Mouse (Mus musculus) T-helper 2 cell (primary cell): ENCODE measurements around the gene Serp2.

Experiments
- in situ Hi-C: fragments of 300-600 bp; cut with MboI, MseI; formaldehyde crosslinking; loops from one replicate; pipeline ENCODE4 v1.15.1; 2025; ENCODE audit warnings: high pct_unique_total_duplicates

Gene Serp2

DNA sequence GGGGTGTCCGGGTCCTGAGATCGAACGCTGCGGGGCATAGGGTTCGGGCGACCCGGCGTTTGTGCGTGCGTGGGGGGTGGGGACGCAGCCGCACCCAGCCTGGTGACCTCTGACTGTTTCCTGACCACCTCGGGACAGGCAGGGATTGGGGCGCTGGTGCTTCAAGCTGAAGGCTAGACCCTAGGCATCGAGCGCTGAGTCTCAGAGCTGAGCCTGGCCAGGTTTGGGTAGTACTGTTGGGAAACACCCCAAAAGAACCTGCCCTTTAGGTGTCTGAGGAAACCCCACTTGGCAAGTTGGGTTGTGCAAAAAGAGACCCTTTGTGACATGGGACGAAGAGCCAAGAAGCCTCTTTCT is at the start of gene Serp2:
Serp2 (minus strand) TSS at position 38 of the 357 bp plus-strand sequence.
- in situ Hi-C loops: no loop called here

DNA sequence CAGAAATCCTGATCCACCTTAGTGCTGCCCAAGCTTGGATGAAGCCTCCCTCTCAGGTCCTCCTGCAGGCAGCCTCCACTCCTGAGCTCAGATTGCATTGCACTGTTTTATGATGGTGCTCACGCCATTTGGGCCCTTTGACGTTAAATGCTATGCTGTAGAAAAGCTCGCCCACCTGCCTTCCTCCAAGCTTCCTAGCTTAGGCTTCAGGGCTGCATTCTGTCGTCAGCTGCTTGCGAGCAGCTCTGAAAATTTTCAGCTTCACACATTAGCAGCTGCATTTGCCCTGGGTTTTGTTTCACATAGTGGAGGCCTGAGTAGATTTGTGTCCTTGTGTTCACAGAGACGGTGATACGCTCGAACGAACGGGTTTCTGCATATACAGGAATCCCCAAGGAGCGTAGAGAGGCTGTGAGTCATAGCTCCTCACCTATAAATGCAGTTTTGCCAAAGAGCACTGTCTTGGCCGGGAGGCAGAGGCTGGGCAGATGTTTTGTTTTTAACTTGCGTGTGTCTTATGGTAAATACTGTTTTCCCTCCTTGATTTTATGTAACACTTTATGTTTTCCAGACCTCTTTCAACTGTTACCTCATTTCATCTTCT is 49.3 kb upstream of the Serp2 start:
- in situ Hi-C loops: no loop called here

DNA sequence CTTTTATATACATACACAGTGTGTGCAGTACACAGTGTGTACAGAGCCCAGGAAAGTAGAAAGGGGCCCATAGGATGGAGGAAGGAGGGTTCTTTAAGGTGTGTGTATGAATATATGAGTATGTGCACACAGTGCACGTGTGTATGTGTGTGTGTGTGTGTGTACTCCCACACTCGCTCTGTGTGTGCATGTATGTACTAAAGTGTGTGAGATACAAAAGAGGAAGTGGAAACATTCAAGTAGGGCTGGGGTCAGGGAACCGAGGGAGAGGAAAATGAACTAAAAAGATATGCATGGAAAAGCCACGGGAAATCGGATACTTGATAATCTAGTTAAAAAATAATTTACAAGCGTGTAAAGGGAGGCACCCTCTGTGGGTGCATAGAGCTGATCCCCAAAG is 47.3 kb upstream of the Serp2 start:
- in situ Hi-C loops: no loop called here

DNA sequence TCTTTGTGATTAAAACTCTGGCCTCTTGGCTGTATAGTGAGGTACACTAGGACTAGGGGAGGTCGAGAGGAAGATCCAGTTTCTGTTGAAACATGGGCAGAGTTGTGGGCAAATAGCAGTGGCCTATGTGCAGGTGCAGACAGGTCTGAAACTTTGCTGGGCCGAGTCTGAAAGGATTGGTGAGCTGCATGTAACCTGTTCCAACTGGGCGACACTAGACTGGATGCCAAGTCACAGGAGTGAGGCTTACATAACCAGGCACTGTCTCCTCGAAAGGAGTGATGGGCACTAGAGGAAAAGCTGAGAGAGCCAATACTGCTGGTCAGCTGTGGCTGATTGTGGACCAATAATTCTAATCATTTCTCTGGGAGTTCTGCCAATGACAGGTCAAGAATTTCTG is 45.0 kb upstream of the Serp2 start:
- in situ Hi-C loops: no loop called here

DNA sequence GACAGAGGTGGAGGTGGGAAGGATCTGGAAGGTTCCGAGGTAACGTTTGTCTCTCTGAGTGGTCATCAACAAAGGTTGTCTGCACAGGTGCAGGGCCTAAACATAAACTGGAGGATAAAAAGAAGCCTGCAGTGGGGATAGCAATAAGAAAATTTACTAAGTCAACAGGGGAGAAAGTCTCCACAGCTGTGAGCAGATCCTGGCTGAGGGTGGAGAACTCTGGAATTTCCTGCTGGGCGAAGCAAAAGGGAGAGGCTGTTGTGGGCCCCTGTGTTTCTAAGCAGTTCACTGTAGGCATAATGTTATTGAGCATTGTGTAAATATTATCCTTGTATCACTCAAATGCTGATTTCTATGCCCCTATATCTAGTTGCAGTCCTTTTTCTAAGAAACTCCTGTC is 43.7 kb upstream of the Serp2 start:
- in situ Hi-C loops: no loop called here

DNA sequence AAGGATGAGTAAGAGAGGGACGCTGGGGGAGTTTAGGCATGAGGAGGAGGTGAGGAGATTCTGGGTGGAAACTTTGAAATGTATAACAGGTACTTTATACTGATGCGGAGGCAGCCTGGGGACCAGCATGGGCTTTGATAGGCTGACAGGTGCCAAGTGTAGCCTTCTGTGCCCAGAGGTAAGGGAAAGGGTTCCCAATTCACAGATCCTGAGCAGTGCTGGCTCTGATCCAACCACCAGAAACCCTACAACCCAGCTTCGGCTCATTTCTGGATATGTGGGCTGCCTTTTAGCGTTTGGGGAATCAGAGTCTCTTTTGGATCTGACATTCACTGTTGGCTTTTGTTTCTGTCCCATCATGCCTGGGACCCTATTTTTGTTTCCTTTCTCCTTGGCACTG is 43.0 kb upstream of the Serp2 start:
- in situ Hi-C loops: no loop called here

DNA sequence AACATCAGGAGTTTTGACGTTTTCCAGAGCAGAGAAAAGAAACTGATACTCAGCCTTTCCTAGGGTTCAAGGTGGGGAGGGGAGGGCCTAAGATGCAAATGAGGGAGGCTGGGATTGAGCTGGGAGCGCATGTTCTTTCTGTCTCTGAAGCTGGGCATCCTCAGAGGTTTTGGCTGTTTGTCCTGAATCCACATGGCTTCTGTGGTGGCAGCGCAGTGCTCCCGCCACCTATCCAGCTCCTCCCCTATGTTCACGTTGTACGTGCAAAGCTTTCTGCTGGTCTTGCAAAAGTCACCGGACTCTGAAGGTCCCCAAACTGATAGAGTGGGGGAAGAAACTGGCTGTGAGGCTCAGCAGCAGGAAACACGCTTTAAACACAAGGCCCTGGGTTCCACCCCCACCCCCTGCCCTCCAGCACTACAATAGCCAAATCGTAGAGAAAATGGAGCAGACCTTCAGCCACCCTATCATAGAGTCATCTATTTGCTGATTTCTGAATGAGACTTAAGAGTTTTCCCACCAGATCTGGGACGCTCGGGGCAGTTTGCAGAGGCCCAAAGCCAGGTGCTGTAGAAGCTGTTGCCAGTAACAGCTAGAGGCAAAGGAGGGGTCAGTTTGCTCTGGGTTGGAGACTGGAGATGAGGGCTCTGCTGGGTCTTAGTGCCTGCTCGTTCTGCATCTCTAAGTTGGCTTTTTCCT is 42.0 kb upstream of the Serp2 start:
- in situ Hi-C loops: no loop called here

DNA sequence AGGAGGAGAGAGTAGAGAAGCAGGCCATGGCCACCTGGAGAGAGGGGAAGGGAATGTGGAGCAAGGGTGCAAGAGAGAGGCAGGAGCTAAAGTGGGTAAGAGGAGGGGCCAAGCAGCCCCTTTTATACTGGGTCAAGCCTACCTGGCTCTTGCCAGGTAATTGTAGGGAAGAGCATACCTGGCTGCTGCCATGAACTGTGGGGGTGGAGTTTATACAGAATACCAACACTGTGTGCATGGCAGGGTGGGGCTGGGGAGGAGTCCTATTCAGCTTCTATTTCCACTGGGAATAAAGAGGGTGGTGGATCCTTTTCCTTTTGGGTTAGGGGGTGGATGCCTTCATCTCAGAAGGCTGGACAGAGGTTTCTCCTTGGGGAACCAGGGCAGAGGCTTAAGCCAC is 41.1 kb upstream of the Serp2 start:
- in situ Hi-C loops: no loop called here

DNA sequence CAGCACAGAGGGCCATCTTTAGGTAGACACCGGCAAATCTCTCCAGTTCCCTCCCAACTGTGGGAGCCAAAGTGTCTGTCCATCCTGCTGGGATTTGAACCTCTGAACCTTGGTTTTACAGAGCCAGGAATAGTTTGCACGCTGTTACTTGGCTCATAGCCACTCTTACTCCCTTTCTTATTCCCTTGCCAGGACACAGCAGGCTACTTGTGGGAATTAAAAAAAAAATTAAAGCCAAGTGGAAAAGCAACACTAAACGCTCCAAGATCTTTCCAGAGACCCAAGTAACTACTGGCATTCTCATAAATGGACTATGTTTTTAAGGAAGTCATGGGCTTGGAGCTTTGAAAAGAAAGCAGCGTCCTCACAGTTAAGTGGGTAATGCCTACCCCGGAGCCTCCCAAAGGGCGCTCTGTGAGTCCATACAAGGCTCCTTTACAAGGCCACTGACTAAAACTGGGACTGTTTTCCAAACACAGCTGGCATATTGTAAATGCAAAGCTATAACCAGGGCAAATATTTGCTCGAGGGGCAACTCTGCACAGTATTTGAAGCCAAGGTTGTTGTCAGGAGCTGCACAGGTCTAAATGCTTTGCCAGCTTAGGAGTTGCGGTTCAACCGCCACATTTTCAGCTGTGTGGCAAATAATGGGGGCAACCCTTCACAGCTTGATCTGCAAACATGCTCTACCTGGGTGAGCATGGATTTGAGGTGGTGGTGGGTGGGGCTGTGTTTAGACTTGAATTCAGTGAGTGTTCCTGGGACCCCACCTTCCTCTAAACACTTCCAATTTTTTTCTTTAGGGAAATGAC is 38.6 kb upstream of the Serp2 start:
- in situ Hi-C loops: no loop called here

DNA sequence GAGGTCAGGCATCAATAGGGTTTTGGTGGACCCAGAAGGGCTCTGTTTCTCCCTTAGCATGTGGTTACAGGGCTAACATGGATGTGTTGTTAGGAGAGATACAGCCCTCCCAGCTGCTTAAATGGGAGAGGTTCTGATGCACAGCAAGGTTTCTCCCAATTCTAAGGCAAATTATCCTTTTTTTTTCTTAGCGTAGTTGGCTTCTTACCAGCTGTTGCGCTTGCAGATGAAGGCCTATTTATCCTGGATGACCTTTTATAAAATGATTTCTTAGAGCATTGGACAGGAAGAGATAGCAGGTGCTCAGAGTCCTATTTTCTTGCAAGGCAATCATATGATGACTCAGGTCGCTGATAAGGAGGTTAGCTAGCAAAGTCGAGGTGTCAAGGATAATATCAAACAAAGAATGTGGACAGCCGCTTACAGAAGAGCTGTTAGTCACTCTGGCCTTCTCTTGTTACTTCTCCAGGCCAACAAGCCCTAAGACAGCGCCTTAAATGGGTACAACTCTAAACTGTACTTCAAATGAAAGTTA is 37.7 kb upstream of the Serp2 start:
- in situ Hi-C loops: loop anchor here (5.0 kb wide), 1 partner anchor 557 kb away; no protein-coding TSS in a partner anchor

DNA sequence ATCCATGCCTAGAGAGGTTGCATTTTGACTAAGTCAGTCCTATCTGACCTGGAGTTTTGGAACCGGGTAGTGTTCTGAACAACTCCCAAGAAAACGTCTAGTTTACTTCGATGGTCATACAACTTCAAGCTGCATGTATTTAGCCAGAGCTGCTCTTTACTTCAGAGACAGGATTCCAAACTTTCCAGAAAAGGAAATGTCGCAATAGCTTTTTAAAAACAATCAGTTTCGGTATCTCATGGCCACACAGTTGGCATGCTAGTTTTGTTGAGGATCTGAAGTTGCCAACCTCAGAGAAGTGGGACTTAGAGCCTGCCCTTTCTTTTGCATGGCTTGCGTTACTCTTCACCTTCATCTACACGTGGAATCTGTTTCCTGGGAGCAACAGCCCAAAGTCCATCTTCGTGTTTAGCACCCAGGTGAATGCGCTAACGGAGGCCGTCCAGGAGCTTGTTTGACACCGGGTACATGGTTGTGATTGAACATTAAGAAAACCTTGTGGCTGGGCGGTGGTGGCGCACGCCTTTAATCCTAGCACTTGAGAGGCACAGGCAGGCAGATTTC is 37.0 kb upstream of the Serp2 start:
- in situ Hi-C loops: loop anchor here (5.0 kb wide), 1 partner anchor 556 kb away; no protein-coding TSS in a partner anchor

DNA sequence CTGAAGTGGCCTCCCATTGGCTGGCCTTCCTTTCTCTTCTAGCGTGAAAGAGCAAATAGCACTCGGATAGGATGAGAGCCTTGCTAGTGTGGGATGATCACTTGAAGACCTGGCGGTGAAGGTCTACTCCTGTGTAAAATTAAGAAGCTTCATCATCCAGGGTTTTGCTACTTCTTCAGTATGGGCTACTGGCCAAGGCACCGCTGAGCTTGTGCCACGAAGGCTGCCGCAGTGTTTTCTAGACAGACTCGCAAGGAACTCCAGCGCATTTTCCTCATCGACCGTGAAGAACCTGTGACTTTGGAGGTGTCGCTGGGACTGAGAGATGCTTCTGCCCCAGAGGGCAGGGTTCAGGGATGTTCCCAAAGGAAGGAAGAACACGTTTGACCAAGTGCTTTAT is 36.0 kb upstream of the Serp2 start:
- in situ Hi-C loops: loop anchor here (5.0 kb wide), 1 partner anchor 555 kb away; no protein-coding TSS in a partner anchor

DNA sequence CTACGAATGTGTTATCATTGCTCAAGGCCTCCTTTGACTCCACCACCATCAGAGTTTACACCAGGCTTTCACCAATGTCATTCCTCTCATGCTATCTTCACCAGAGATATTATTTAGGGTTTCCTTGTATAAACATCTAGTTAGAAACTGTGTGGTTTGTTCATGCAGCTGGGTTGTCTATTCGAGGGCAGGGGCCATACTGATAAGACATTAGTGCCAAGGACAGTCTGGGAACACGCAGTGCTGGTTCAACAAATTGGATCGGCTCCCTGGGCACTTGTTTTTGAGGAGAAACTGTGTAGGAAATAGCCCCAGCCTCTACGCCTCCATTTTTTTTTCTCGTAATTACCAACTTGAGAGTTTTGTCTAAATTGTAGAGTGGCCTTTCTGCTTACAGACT is 35.4 kb upstream of the Serp2 start:
- in situ Hi-C loops: loop anchor here (5.0 kb wide), 1 partner anchor 555 kb away; no protein-coding TSS in a partner anchor

DNA sequence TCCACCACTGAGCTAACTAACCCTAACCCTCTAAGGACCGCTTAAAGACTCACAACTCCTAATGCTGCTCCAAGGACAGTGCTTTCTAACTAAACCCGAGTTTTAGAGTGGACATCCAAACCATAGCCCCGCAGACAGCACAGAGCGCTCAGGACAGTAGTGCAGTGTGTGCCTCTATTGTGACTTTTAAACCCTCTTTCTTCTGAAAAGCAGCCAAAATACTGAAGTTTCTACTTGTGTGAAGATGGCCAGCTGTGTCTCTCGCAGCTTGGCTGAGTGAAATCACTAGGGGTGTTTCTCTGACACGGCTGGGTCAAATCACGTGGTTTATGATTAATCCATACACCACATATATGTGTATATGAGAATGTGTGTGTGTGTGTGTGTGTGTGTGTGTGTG is 33.4 kb upstream of the Serp2 start:
- in situ Hi-C loops: loop anchor here (5.0 kb wide), 1 partner anchor 553 kb away; no protein-coding TSS in a partner anchor

DNA sequence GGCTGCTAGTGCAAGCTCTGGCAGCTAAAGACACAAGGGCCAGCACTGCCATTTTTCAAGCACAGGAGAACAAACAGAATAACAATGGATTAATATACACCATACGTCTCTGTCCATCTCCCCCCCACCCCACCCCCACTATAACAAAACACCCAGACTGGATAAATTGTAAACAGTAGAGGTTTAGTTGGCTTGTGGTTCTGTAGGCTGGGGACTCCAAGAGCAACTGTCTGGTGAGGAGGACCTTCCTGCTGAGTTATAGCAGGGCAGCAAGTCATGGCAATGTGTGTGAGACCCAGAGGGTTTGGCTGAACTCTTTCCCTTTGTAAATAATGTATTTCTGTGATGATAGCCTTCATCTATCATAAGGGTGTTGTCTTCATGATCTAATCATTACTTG is 33.0 kb upstream of the Serp2 start:
- in situ Hi-C loops: loop anchor here (5.0 kb wide), 1 partner anchor 552 kb away; no protein-coding TSS in a partner anchor

DNA sequence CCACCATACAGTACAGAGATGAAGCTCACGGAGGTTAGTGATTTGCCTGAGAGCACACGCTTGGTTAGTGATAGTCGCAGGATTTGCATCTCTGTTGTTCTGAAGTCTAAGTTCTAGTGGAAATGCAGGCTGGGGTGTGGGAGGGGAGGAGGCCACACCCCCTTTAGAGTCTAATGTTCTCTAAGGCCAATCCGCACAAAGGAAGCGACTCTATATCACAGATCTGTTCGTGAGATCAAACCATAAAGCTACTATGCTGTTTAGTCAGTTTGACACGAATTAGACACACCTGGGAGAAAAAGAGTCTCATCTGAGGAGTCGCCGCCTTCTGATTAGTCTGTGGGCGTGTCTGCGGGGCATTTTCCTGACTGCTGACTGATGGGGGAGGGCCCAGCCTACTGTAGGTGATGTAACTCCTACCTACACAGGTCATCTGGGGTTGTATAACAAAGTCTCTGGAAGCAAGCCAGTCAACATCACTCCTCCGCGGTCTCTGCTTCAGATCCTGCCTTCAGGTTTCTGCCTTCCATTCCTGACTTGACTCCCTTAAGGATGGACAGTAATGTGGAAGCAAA is 29.2 kb upstream of the Serp2 start:
- in situ Hi-C loops: no loop called here

DNA sequence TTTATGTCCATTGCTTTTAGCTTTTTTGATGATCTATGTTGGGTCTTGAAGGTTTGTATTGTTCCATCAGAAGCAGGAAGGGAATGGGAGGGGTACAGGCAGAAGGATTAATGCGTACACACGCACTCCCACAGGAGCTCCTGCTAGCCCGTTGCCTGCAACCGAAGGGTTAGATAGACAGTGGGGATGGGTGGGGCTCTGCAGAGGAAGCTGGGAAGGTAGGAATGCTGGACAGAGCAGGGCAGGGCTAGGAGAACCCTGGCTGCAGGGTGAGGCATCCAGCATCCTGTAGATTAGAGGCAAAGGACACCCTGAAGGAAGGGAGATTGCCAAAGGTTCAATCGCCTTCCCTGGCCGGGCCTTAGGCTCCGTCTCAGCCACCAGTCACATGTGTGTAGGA is 27.3 kb upstream of the Serp2 start:
- in situ Hi-C loops: no loop called here

DNA sequence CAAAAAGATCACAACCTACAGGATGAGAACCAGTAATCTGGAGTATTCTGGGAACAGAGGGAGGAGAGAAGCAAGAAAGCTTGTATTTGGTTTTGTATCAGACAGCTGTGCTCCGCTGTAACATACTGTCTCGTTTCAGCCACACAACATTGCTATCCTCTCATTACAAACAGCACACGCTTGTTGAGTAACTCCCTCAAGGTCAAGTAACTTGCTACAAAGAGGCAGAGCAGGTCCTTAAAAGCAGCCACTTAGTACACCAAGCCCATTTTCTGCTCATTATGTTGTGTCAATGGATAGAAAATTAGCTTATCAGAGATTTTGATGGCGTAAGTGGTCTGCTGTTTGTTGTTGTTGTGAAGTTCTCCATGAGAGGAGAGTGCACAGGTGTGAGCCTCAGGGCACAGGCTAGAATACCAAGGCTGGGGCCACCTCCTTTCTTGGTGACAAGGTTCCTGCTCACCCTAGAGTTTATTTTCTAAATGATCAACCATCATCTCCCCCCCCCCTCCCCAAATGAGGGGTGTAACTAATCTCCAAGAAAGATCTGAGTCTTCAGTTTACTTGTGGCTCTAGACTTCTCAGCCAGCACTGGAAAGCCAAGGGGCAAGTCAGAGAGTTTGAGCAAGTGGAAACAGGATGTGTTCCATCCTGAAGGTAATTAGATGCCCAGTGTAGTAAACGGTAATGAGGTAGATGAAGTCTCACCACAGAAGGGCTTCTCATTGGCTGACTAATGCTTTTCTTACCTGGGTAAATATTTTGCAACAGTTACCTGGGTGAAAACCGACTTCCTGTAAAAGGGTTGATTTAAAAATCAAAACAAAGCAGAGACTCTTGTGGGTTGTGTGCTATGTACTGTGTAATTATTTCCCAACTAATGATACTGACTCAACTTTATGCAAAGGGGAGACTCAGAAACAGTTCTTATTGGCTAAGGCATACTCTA is 25.6 kb upstream of the Serp2 start:
- in situ Hi-C loops: no loop called here

DNA sequence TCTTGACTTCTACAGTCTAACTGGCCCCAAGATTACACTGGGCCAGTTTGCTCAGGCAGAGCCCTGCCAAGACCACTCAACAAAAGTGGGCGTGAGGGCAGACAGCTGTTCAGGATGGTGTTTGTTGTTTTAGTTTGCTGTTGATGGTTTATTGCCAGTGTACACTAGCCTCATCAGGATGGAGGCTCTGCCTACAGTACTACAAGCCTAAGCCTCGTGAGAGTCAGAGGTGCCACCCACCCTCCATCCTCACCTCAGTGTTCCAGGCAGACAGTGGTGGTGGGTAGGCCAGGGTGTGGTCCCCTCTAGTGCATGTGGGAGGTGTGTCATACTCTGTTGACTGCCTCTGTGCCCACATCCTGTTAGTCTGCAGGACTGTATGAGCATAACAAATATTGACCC is 23.0 kb upstream of the Serp2 start:
- in situ Hi-C loops: no loop called here

DNA sequence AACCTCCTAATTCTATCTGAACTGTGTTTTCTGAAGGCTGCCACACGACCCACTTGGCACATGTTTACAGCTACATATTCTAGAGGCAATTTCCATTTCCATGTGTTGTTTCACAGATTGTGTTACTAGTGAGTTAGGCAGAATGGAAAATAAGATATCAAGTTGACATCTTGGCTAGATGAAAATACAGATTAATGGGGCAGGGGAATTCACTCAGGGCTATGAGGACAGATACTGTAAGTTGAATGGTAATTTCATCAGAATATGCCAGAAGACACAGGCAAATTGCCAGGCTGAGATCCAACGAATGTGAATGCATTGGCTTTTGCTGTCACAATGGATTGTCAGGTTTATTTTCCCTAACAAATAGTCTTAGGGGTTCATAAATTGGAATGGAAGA is 21.2 kb upstream of the Serp2 start:
- in situ Hi-C loops: no loop called here
